Mouse (Mus musculus) G1E (cell line): ENCODE measurements around the gene Cacna1c.

Experiments
- CTCF ChIP-seq: IDR thresholded peaks from 2 replicates; pipeline ENCODE4 v1.5.1; 2012; ENCODE audit warnings: low read depth, low read length, inconsistent platforms, mixed read lengths
- GATA1 ChIP-seq: IDR thresholded peaks from 2 replicates; pipeline ENCODE4 v1.6.1; 2012; ENCODE audit warnings: borderline replicate concordance, low read length, inconsistent platforms, mixed read lengths
- POLR2AphosphoS5 ChIP-seq: IDR thresholded peaks from 2 replicates; pipeline ENCODE4 v1.6.1; 2012; ENCODE audit warnings: low read depth, low read length, inconsistent platforms; ENCODE audit not compliant: insufficient replicate concordance
- TAL1 ChIP-seq: conservative IDR thresholded peaks from 2 replicates; pipeline ENCODE4 v1.6.1; 2012; ENCODE audit warnings: low read depth, low read length, inconsistent platforms, mixed read lengths

DNA sequence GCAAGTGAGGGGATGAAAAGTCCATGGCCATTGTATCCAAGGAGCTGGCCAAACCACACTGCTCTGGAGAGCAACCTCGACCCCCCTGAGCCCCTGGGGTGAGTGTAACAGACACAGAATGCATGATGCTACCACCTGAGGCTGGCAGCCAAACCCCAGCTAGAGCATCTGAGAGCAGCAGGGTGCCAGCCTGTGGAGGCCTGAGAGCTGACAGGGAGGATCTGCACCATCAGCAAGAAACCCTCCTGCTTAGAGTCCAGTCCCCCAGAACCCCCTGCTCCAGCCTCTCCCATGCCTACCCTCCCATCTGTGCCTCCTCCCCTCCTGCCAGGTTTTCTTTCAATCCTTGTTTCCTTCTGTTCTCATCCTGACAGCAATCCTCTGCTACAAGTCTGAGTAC, 385.4 kb downstream of the Cacna1c start:
- TF ChIP-seq CTCF (no peak), GATA1 (no peak), TAL1 (no peak), POLR2AphosphoS5 (no peak)
